Mouse (Mus musculus) kidney, postnatal 4 days (tissue): ENCODE data around the gene Atp5d.

ENCODE experiments used
- DNase-seq, 2 experiments: peaks; one replicate each; pipeline ENCODE4 v3.0.0; 2021; ENCODE audit warnings: mixed read lengths in 2 of 2

The Atp5d gene

DNA sequence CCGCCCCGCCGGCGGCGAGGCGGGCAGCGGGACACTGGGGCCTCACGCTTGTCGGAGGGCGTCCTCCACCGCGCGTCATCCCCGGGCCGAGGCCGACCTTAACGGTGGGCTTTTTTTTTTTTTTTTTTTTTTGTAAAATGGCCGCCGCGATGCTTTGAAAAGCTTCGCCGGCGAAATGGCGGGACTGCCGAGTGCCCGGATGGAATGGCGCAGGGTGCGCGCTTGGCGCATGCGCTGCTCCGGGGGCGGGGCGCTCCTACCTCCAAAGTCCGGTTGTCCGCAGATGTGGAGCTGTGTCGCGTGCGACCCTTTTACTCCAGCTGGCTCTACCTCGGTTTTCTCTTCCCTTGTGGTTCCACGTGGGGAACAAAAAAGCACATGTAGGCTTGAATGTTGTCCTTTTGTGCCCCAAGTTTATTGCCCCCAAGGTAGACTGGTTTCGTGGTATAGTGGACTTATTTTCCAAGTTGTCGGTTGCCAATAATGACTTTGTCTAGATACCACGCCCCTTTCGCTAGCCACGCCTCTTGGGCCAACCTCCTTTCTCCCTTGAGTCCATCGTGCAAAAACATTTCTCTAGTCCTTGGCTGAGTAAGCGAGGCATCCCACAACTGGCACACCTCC lies 29.7 kb downstream of the Atp5d start:
- DNase-seq, result peak; percentile 96 to 98

DNA sequence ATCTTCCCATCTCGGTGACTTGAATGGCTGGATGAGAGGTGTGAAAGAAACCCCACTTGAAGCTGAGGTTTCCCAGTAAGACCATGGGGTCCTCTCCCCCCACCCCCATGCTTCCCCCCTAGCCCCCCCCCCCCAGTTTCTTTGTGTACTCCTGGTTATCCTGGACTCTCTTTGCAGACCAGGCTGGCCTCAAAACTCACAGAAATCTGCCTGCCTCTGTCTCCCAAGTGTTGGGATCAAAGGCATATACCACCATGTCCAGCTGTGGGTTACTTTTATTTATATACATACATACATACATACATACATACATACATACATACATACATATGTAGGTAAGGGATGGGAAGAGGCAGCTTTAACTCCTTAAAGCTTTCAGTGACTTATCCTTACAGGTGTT lies 30.6 kb downstream of the Atp5d start:
- DNase-seq, result no peak

DNA sequence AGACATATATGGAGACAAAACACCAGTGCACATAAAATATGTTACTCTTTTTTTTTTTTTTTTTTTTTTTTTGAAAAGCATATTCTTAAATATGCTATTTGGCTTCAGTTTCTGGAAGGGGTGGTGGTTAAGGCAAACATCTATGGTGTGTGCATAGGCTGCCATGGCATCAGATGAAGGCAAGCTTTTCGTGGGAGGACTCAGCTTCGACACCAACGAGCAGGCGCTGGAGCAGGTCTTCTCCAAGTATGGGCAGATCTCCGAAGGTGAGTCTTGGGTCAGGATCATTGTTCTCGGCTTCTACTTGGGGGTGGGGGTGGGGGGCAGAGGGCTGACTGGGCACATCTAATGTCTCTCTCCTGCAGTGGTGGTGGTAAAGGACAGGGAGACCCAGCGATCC lies 31.2 kb downstream of the Atp5d start:
- DNase-seq, result no peak

DNA sequence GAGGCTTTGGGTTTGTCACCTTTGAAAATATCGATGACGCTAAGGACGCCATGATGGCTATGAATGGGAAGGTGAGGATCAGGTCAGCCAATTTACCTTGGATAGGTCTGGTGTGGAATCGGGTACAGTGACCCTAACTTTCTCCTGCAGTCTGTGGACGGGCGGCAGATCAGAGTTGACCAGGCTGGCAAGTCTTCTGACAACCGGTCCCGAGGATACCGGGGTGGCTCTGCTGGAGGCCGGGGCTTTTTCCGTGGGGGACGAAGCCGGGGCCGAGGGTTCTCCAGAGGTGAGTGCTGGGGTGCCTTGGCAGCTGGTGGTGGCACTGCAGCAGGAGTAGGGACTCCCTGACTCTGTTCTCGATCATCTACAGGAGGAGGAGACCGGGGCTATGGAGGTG lies 31.6 kb downstream of the Atp5d start:
- peak in 1 of 2 experiments; percentile 14 for DNase-seq

DNA sequence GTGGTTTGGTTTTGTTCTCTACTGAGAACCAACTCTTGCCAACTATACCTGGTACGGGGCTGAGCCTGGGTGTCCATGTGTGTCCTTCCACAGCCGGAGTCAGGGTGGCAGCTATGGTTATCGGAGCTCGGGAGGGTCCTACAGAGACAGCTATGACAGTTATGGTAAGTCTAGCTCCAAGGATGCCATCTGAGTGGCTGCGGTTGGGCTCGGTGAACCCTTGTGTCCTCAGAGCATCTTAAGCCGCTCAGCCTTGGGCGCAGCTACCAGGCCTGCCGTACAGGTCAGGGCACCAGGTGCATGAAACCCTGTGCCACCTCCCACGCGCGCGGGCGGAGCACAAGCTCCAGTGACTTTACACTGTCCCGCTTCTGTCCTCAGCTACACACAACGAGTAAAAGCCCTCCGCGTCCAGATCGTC lies 32.2 kb downstream of the Atp5d start:
- DNase-seq, result peak in 1 of 2 experiments; percentile 54

DNA sequence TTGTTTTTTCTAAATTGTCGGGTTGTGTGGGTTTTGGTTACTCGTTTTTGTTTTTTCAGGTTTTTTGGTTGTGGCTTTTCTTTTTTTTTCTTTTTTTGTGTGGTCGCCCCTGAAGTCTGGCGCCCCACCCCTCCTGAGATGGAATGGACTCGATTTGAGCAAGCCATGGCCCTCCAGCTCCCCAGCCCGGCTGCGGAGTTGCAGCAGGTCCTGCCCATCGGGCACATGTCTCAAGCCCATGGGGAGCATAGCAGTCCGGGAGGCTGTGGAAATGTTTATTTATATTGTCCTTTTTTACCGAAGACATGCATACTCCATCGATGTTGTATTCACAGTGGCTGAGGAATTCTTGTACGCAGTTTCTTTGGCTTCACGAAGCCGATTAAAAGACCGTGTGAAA lies 32.8 kb downstream of the Atp5d start:
- peak in 1 of 2 experiments; percentile 14 for DNase-seq

DNA sequence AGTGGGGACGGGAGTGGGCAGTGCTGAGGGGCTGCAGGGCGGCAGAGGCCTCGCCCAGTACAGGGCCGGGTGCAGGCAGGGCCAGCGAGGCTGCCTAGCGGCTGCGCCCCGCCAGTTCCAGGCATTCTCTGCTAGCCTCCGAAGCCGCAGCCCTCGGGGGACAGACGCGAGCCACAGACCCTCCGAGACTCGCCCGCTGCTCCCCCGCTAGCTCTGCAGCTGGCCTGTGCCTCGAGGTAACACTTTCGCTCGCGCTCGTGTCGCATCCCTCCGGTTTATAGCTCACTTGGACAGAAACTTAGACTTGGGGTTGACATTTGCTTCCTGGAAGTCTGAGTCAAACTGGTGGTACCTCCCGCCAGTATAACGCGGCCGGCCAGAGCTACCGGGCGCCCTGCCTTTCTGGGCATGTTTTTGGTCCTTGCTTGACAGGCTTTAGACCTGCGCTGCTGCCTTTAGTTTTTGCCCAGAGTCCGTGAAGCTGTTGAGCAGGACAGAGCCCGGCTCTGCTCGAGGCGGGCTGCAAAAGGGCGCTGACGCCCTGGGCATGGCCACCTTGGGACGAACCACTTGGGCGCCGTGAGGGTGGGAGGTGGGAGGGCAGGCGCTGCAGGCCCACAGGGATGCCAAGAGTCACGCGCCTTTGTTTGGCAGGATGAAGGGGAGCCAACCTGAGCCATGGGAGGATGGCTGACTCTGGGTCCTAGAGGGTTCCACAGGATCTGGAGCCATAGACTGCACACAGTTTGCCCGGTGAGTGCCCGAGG lies 33.5 kb downstream of the Atp5d start:
- peak; percentile 43 to 59 for DNase-seq

DNA sequence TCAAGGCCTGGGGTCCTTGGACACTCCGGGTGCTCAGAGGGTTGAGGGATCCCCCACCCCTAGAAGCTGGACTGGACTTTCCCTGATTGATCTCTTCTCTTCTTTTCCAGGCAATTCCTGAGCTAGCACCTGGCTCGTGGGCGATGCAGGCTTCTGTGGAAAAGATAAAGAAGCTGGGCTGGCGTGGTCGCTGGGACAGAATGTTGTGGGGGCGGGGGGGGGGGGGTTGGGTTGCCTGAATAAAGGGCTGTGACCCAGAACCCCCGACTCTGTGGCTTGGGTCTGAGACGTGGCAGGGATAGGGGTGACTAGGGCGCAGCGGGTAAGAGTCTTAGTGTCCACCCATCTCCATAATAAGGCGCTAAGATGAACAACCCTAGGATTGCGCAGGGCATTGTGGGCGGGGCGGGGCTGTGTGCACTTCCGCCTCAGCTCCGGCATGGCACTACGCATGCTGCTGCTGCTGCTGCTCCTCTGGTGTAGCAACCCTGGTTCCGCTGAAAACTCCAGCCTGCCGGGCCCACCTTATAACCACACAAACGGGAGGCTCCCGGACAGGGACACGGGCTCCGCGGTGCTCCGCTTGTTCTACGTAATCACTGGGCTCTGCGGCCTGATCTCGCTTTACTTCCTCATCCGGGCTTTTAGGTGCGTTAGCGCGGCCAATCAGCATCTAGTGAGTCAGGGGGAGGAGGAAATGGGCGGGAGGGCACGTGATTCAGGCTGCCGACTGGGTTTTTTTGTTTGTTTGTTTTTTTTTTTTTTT lies 34.3 kb downstream of the Atp5d start, which contains the start of gene 1600002K03Rik:
1600002K03Rik (plus strand) TSS at position 418 of the 766 bp plus-strand sequence.
- peak; percentile 87 to 93 for DNase-seq

DNA sequence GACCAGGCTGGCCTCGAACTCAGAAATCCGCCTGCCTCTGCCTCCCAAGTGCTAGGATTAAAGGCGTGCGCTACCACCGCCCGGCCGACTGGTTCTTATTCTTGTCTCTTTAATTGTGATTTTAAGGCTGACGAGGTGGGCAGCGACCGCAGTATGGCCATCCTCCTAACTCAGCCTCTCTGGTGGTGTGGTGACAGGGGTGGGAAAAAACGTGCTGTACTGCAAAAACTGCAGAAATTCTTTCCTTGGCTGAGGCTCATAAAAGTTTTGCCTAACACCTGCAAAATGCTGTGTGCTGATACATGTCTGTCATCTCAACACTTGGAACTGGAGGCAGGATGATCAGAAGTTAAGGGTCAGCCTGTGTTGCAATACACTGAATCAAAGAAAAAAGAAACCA lies 34.9 kb downstream of the Atp5d start:
- DNase-seq, result no peak

DNA sequence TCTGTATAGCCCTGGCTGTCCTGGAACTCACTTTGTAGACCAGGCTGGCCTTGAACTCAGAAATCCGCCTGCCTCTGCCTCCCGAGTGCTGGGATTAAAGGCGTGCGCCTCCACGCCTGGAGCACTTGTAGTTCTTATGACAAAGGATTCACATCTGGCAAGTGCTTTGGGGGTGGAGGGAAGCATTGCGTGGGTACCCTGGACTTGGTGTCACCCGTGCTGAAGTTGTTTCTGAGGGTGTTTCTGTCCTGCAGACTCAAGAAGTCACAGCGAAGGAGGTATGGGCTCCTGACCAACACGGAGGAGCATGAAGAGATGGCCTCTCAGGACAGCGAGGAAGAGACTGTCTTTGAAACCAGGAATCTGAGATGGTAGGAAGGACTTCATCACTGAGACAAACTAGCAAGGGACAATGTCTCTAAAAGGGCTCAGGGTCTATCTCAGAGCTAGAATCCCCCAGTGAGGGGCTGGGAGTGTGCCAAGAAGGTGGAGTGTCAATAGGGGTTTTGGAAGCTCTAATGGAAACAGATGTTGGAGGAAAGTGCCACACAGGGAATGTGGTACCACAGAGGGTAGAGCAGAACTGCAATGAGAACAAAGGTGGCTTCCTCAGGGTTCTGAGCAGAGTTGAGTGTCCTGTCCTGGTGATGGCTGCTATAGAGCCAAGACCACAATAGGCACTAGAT lies 35.7 kb downstream of the Atp5d start:
- peak in 1 of 2 experiments; percentile 10 for DNase-seq

DNA sequence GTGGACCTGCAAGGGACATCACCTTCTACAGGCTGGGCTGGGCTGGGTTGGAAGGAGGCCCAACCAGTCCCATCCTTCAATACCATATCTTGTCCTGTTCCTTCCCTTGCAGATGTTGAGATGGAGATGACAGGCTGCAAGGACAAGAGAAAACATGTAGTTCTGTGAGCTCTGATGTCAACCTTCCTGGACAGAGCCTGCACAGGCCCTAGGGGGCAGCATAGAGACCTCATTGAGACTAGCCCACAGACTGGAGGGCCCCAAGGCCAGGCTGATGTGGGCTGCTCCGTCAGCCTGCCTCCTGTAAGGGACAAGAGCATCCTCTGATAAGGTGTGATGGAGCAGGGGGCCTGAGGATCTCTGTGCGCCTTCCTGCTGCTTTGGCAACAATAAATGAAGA lies 36.3 kb downstream of the Atp5d start:
- peak in 1 of 2 experiments; percentile 67 for DNase-seq

DNA sequence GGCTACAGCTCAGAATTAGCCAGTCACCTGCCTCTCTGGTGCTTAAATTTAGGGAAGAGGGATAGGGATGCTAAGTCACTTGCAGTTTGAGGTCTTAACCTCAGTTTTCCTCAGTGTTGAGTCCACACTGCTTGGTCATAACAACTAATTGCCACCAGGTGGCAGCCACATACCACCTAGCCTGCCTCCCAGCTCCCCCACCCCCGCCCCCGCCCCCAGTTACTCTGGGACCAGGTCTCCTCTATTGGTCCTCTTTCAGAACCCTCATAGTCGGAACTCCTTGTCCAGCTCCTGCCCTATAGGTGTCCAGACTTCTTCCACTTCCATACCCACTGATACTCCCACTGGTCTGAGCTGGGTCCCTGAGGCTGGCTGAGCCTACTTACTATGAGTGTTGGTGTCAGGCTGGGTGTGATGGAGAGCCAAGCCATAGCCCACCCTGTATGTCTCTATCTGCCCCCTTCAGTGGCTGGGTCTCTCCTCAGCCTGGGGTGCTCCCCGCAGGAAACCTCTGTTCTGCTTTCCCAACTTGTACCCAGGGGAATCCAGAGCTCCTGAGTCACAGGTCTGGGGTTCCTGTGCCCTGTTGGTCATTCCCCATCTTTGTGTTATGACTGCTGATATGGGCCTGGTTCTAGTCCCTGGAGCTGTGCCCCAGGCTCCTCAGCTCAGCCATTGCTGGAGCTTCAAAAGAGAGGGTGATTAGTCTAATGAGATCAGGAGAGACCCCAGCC lies 37.3 kb downstream of the Atp5d start:
- peak; percentile 61 to 71 for DNase-seq

DNA sequence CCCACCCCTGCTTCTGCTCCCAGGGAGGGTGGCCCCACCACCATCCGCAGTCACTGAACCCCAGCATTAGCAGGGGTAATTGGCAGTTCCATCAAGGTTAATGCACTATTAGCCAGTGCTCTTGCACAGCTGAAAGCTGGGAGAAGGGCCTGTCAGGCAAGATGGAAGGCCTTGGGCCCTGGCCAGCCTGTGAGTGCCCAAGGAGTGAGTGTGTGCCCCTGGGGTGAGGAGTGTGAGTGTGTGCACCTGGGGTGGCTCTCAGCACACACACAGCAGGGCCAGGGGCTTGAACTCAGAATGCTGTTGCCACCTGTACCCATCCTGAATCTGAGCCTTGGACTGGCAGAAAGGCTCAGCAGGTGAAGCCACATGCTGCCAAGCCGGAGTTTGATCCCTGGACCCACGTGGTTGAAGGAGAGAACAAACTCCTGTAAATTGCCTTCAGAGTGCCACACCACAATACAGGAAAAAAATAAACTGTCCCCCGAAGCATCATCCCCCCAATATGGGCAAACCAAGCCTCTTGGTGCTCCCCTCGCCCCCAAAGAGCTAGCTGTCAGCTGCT lies 37.9 kb downstream of the Atp5d start:
- peak in 1 of 2 experiments; percentile 8 for DNase-seq

DNA sequence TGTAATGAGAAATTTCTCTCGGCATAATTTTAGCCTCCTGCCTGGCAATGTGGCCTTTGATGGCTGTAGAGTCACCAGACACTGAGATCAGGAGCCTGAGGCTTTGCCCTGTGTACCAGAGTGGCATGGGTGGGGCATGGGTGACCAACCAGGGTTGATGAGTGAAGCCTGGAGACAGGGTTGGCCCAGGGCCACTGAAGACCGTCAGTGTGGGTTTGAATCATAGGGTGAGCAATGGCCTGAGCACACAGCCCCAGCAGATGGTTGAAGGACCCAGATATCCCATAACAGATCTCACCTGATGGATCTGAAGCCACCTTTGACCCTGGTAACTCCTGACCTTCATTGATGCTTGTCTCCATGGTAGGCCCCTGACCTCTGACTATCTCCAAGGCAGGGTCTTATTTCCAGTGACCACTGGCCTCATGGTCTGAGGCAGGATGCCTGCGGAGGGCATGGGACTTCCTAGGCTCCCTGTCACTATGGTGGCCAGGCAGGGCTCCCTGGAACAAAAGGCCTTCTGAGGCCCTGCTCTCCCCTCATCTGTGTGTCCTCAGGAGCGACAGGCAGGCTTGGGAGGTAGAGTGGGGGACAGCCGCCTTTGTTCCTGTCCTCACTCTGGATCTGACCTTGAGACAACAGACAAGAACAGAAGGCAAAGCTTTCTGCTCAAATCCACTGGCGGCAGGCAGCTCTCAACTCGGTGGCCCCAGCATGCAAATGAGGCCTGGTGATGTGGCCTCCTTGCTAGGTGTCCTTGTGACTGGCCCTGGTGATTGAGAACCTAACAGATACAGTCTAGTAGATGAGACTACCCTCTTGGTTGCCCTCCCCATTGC lies 39.2 kb downstream of the Atp5d start:
- no peak for DNase-seq

DNA sequence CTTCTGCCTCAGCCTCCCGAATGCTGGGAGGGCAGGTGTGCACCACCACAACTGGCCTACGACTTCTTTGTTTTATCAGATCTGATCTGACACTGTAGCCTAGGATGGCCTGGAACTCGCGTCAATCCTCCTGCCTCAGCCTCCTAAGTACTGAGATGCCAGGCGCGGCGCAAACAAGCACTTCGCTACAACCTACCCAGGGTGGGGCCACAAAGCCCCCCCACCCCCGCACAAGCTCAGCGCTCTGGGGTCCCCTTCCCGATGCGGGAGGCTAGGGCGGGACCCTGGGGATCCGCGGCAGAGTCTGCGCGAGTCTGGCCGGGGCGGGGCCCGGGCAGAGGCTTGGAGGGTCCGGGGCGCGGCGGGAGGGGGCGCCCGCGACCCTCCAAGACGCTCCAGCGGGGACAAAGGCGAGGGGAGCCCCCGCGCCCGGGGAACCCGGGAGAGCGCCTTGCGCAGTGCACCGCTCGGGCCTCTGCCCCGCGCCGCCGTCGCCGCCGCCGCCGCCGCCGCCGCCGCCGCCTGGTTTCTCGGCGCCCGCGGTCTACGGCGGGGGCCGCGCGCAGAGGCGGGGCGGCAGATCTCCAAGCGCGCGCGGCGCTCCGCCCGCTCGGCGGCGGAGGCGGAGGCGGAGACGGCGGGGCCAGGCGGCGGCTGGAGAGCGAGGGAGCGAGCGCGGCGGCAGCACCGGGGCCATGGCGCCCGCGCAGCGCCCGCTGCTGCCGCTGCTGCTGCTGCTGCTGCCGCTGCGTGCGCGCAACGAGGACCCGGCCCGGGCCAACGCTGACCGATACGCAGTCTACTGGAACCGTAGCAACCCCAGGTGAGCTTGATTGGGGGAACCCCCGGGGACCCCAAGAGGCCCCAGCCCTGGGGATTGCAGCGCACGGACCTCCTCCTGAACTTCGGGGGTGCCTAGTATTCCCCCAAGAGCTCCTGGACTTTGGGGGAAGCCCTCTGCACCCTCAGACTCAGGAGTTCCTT lies 40.9 kb downstream of the Atp5d start, which contains the start of gene Efna2:
Efna2 (plus strand) TSS at position 415 of the 984 bp plus-strand sequence.
- DNase-seq, result peak; percentile 63 to 73

DNA sequence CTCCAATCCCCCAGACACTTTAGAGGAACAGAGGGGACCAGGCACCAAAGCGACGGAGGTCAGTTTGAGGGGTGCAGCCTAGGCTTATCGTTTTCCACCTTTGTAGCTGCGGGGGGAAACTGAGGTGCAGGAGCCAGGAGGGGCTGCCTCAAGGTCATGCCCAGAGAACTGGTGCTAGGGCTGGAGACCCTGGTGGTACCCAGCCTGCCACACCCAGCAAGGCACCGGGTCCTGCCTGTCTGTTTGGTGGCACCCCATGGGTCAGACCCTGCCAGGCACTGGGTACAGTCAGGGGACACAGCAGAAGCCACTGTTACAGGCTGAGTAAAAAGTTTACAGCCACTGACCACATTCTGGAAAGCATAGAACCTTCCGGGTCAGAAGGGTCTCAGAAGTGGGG lies 41.9 kb downstream of the Atp5d start:
- peak in 1 of 2 experiments; percentile 6 for DNase-seq

DNA sequence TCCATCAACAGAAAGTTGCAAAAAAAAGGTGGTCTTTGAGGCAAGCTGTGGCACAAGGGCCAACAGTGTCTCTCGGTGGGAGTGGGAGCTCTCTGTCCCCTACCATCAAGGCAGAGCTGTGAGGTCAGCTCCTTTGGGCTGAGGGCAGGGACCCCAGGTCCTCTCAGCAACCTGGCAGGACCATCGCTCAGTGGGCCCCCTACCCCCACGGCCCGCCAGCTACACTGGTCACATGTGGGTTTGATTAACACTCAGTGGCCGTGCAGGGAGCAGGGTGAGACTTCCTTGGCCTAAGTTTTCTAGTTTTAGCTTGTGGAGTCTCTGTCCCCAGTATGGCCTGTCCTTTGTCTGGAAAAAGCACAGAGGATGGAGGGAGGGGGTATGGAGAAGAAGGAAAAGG lies 42.4 kb downstream of the Atp5d start:
- DNase-seq, result no peak

DNA sequence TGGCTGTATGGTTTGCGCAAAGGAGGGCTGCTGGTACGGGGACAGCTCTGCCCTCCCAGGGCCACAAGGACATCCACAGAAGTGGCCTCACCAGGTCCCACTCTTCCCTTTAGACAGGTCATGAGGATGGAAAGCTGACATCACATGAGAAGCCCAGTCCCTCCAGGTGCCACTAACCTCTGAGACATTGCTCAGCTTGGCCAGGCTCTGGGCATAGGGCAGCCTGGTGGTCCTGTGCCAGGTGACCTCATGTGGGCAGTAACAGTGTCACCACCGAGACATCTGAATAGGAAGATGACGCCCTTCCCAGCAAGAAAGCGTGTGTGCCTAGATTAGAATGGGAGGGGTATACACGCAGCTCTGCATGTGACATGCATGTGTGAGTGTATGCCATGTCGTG lies 44.1 kb downstream of the Atp5d start:
- no peak for DNase-seq

DNA sequence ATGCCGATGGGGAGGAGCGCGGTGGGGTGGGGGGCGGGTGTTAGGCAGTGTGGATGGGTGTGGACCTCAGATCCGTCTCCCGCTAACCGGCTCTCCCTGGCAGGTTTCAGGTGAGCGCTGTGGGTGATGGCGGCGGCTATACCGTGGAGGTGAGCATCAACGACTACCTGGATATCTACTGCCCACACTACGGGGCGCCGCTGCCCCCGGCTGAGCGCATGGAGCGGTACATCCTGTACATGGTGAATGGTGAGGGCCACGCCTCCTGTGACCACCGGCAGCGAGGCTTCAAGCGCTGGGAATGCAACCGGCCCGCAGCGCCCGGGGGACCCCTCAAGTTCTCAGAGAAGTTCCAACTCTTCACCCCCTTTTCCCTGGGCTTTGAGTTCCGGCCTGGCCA lies 48.2 kb downstream of the Atp5d start:
- no peak for DNase-seq

DNA sequence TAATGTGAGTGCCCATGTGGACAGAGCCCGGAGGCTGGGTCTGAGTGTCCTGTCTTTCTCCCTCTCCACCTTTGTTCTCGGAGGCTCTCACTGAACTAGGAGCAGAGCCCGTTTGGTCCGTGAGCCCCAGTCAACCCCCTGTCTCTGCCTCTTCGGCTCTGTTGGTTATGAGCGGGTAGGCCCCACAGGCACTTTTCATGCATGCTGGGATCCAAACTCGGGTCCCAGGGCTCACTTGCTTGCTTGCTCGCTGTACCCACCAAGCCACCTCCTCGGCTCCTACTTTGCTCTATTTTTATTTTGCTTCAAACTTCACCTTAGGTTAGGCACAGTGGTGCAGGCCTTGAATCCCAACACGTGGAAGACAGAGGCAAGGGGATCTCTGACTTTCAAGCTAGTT lies 49.3 kb downstream of the Atp5d start:
- no peak for DNase-seq
